Mouse (Mus musculus): ENCODE measurements around the gene Hcst. TPM values are rescaled to one million over a fixed set of nuclear protein-coding genes. Genes with fewer than 3 reads are reported as not detected.

Gene Hcst
- polyA plus RNA-seq, 1 experiment from 2014 or later, result 0.58 TPM

DNA sequence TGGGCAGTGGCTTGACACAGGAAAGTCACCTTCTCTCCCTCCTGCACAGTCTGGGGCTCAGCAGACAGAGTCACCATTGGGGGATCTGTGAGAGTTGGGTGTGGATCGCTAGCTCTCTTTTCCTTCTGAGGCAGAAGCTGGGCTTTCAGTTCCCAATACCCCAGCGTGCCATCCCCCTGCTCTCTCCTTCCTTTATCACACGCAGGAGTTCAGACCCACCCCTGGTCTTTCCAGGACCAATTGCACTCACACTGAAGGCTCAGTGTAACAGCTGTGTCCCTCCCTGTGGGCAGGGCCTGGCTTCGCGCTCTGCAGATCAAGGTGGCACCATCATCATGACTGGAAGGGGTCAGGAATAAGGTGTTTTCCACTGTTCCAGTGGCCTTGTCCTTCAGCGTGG is 34.6 kb upstream of the Hcst start:
- no peak overlapping the region for H3K4me2 ChIP-seq (ENCODE audit: low read length)

DNA sequence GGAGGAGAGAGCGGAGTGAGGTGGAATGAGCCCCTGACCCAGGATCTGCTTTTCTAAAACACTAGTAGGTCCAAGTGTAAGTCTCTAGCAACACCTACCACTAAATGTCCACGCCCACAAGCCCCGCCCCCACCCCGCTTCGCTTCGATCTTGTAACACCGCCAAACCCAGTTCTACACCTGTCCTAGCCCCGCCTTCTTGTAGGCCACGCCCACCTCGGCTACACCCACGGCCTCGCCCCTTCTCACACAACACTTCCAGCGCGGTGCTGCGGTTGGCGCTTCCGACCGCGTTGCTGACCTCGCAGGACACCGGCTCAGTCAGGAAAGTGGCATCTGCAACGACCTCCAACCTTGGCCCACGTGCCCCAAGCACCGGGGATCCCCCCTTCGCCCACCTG is 34.1 kb upstream of the Hcst start:
- H3K36me3 ChIP-seq (ENCODE audit: control insufficient read depth, insufficient read depth, low read length), result no peaks in the 10 kb centered on the region
- H3K9me3 ChIP-seq (ENCODE audit: control insufficient read depth, low read length), result no peaks in the 10 kb centered on the region
- peaks cover 24% of the 10 kb centered on the region for H3K4me1 ChIP-seq (ENCODE audit: control insufficient read depth, insufficient read depth, low read length)
- no peak overlapping the region for H3K4me3 ChIP-seq (replicated peaks; ENCODE audit: low read depth, low read length)
- H3K4me2 ChIP-seq (ENCODE audit: low read length), result peak overlapping the region; percentile 31
- 3% methylated on average over 25 of the region's 25 CpGs for WGBS
- no peak overlapping the region for H3K27ac ChIP-seq (replicated peaks; ENCODE audit: low read depth, low read length)
- ATAC-seq (ENCODE audit: low FRiP score, low TSS enrichment) (no peak), DNase-seq (peak; percentile 17)
- no peak overlapping the region for H3K9ac ChIP-seq (replicated peaks; ENCODE audit: low read length)
- peaks cover 42% of the 10 kb centered on the region for H3K27me3 ChIP-seq (ENCODE audit: control insufficient read depth, insufficient read depth, low read length)

More for the DNA sequence above, 34.6 kb upstream of the Hcst start:
- H3K36me3 ChIP-seq (ENCODE audit: control insufficient read depth, insufficient read depth, low read length), result no peaks in the 10 kb centered on the region
- 12% methylated on average over 6 of the region's 6 CpGs for WGBS
- H3K4me3 ChIP-seq (replicated peaks; ENCODE audit: low read depth, low read length), result no peak overlapping the region
- peaks cover 24% of the 10 kb centered on the region for H3K4me1 ChIP-seq (ENCODE audit: control insufficient read depth, insufficient read depth, low read length)
- no peak overlapping the region for H3K9ac ChIP-seq (replicated peaks; ENCODE audit: low read length)
- no peak overlapping the region for H3K27ac ChIP-seq (replicated peaks; ENCODE audit: low read depth, low read length)
- DNase-seq, result no peak
- H3K9me3 ChIP-seq (ENCODE audit: control insufficient read depth, low read length), result no peaks in the 10 kb centered on the region
- H3K27me3 ChIP-seq (ENCODE audit: control insufficient read depth, insufficient read depth, low read length), result peaks cover 44% of the 10 kb centered on the region
- no peak for ATAC-seq (ENCODE audit: low FRiP score, low TSS enrichment)

DNA sequence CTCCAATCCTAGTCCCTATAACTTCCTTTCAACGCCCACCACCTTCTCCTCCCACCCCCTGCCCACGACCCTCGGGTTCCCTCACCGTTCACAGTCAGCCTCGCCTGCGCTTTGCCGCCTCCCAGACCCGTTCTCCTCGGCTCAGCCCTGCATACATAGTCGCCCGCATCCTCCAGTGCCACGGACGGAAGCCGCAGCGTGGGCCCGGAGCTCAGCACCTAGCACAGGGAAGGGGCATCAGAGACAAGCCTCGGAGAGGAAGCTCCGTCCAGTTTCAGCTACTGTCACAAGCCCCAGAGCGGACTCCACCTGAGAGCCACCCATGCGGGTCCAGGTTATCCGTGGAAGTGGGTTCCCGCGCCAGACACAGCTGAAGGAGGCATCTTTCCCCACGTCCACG is 33.7 kb upstream of the Hcst start:
- H3K9ac ChIP-seq (replicated peaks; ENCODE audit: low read length), result no peak overlapping the region
- no peaks in the 10 kb centered on the region for H3K9me3 ChIP-seq (ENCODE audit: control insufficient read depth, low read length)
- 14% methylated on average over 25 of the region's 25 CpGs for WGBS
- no peak overlapping the region for H3K27ac ChIP-seq (replicated peaks; ENCODE audit: low read depth, low read length)
- ATAC-seq (ENCODE audit: low FRiP score, low TSS enrichment) (no peak), DNase-seq (no peak)
- peak overlapping the region; percentile 31 for H3K4me2 ChIP-seq (ENCODE audit: low read length)
- no peaks in the 10 kb centered on the region for H3K36me3 ChIP-seq (ENCODE audit: control insufficient read depth, insufficient read depth, low read length)
- H3K4me1 ChIP-seq (ENCODE audit: control insufficient read depth, insufficient read depth, low read length), result peaks cover 20% of the 10 kb centered on the region
- no peak overlapping the region for H3K4me3 ChIP-seq (replicated peaks; ENCODE audit: low read depth, low read length)
- peaks cover 42% of the 10 kb centered on the region for H3K27me3 ChIP-seq (ENCODE audit: control insufficient read depth, insufficient read depth, low read length)

DNA sequence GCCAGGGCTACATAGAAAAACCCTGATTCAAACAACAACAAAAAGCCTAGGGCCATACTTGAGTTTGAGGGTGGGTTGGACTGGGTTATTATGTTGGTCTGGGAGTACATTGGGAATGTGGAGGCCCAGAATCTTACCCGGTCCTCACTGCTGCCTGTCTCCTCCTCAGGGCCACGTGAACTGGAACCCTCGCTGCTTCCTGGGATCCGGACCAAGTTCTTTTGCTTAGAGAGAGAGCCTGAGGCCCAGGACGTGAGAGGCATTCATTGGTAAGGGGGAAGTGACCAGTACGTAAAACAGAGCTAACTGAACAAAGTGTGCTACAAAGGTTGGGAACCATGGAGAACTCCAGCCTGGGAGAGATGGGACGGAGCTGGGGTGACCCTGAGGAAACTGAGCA is 30.6 kb upstream of the Hcst start:
- Histone ChIP-seq H3K4me1 (ENCODE audit: control insufficient read depth, insufficient read depth, low read length) (peaks cover 5% of the 10 kb centered on the region; the same call in 1 of the 2 replicates), H3K36me3 (ENCODE audit: control insufficient read depth, insufficient read depth, low read length) (no peaks in the 10 kb centered on the region), H3K9ac (replicated peaks; ENCODE audit: low read length) (no peak overlapping the region), H3K27ac (replicated peaks; ENCODE audit: low read depth, low read length) (no peak overlapping the region), H3K4me3 (replicated peaks; ENCODE audit: low read depth, low read length) (no peak overlapping the region), H3K27me3 (ENCODE audit: control insufficient read depth, insufficient read depth, low read length) (peaks cover 26% of the 10 kb centered on the region), H3K9me3 (ENCODE audit: control insufficient read depth, low read length) (no peaks in the 10 kb centered on the region), H3K4me2 (ENCODE audit: low read length) (no peak overlapping the region)
- ATAC-seq (ENCODE audit: low FRiP score, low TSS enrichment) (no peak), DNase-seq (no peak)
- WGBS, result 82% methylated on average over 7 of the region's 7 CpGs

DNA sequence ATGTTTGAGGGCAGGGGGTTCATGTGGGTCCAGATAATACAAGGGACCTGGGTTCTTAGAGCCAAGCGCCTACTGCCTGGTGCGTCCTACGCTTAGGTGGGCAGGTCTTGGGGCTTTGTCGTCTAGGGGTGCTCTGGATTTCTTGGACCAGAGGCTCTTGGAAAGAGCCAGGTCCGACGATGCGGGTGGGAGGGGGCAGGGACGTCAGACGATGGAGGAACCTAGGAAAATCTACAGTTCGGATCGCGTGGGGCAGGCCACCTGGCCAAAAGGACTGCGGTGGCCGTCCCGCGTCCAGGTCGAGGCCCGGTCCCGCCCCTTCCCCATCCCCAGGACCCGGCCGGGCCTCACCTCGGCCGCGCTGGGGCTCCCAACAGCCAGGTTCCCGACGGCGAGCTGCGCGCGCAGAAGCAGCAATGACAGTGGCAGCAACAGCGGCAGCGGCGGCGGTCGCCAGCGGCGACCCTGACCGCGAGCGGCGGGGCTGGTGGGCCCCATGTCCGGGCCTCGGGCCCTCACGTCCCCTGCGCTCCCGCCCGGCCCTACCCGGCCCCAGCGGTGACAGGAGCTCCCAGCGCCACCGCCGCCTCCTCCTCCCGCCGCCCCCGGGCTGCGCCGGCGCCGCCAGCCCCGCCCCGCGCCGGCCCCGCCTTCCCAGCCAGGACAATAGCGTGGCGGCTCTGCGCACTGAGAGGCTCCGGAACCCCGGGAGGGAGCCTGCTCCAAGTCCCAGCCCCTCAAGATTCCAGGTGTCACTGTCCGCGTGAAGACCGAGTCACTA is 25.5 kb upstream of the Hcst start, which contains the start of gene Aplp1:
TSS of gene Aplp1 (minus strand) at position 565 of the 781 bp plus-strand sequence.
- peak within 1 kb of the TSS; percentile 86 for H3K4me3 ChIP-seq (replicated peaks; ENCODE audit: low read depth, low read length)
- H3K27me3 ChIP-seq (ENCODE audit: control insufficient read depth, insufficient read depth, low read length), result no peaks in the 10 kb centered on the region
- peak within 1 kb of the TSS; percentile 98 for H3K27ac ChIP-seq (replicated peaks; ENCODE audit: low read depth, low read length)
- H3K9me3 ChIP-seq (ENCODE audit: control insufficient read depth, low read length), result no peaks in the 10 kb centered on the region
- DNase-seq (peak; percentile 92), ATAC-seq (ENCODE audit: low FRiP score, low TSS enrichment) (peak; percentile 87)
- WGBS, result under 1% methylated on average over 62 of the region's 72 CpGs
- peak within 1 kb of the TSS; percentile 99 for H3K9ac ChIP-seq (replicated peaks; ENCODE audit: low read length)
- H3K4me1 ChIP-seq (ENCODE audit: control insufficient read depth, insufficient read depth, low read length), result peaks cover 7% of the 10 kb centered on the region; the same call in 1 of the 2 replicates
- H3K4me2 ChIP-seq (ENCODE audit: low read length), result peak within 1 kb of the TSS; percentile 90
- H3K36me3 ChIP-seq (ENCODE audit: control insufficient read depth, insufficient read depth, low read length), result peaks cover 31% of the 10 kb centered on the region

DNA sequence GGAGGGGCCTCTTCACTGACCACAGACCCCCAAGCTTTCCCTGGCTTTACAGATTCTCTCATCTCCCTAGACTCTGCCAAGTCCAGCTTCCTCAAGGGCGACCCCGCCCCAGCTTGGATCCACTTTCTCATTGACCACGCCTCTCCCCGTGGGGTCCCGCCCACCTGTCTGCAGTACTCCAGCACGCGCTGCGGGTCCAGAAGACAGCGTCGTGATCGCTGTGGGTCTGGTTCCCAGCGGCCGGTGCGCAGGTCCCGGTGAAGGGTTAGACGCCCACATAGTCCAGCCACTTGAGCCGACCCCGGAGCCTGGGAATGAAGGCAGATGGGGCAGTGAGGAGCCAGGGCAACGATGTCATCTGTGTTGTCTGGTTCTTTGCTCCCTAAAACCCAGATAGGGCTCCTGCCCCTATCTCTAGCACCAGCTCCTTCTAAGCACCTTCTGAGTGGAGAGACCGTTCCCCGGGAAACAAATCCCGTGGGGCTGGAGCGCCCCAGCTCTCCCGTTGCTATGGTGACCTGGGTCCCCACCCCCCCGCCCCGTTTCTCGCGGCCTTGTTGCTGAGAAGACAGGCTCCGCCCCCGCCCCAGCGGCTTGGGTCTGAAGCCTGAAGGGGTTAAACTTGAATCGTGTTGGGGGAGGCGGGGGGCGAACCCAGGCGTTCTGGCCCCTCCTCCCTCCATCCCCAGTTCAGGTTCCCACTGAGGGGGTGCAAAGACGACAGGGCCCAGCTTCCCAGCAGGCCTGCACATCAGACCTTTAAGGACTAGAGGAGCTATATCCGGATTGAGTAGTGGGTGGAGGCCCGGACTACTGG is 24.7 kb upstream of the Hcst start:
- Histone ChIP-seq H3K27ac (replicated peaks; ENCODE audit: low read depth, low read length) (peak overlapping the region; percentile 98), H3K4me3 (replicated peaks; ENCODE audit: low read depth, low read length) (peak overlapping the region; percentile 86), H3K9ac (replicated peaks; ENCODE audit: low read length) (peak overlapping the region; percentile 99), H3K4me2 (ENCODE audit: low read length) (peak overlapping the region; percentile 90), H3K4me1 (ENCODE audit: control insufficient read depth, insufficient read depth, low read length) (peaks cover 7% of the 10 kb centered on the region; the same call in 1 of the 2 replicates), H3K27me3 (ENCODE audit: control insufficient read depth, insufficient read depth, low read length) (no peaks in the 10 kb centered on the region), H3K9me3 (ENCODE audit: control insufficient read depth, low read length) (no peaks in the 10 kb centered on the region), H3K36me3 (ENCODE audit: control insufficient read depth, insufficient read depth, low read length) (peaks cover 39% of the 10 kb centered on the region)
- ATAC-seq (ENCODE audit: low FRiP score, low TSS enrichment) (peak; percentile 66), DNase-seq (peak; percentile 95)
- WGBS, result under 1% methylated on average over 37 of the region's 38 CpGs

DNA sequence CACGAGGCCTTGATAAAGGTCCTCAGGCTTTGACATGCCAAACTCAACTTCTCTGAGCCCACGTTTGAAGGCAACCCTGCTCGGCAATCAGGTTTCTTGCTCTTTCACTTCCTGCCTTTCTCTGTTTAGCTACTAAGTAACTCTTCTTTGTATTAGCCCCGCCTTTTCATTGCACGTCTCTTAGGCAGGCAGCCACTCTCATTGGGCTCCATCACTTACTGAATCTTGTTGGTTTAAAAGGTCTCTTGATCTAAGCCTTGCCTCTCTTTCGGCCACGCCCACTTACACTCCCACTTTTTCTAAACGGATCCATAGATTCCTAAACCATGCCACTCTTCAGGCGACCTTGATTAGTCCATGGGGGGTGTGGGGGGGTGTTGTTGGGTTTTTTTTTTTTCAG is 24.0 kb upstream of the Hcst start:
- H3K36me3 ChIP-seq (ENCODE audit: control insufficient read depth, insufficient read depth, low read length), result peaks cover 46% of the 10 kb centered on the region
- WGBS, result 15% methylated on average over 9 of the region's 9 CpGs
- DNase-seq, result peak; percentile 58
- H3K4me3 ChIP-seq (replicated peaks; ENCODE audit: low read depth, low read length), result peak overlapping the region; percentile 86
- H3K4me2 ChIP-seq (ENCODE audit: low read length), result peak overlapping the region; percentile 90
- no peaks in the 10 kb centered on the region for H3K9me3 ChIP-seq (ENCODE audit: control insufficient read depth, low read length)
- H3K27ac ChIP-seq (replicated peaks; ENCODE audit: low read depth, low read length), result peak overlapping the region; percentile 98; the same call in 1 of the 2 replicates
- peaks cover 7% of the 10 kb centered on the region; the same call in 1 of the 2 replicates for H3K4me1 ChIP-seq (ENCODE audit: control insufficient read depth, insufficient read depth, low read length)
- no peak for ATAC-seq (ENCODE audit: low FRiP score, low TSS enrichment)
- H3K27me3 ChIP-seq (ENCODE audit: control insufficient read depth, insufficient read depth, low read length), result no peaks in the 10 kb centered on the region
- H3K9ac ChIP-seq (replicated peaks; ENCODE audit: low read length), result peak overlapping the region; percentile 99

DNA sequence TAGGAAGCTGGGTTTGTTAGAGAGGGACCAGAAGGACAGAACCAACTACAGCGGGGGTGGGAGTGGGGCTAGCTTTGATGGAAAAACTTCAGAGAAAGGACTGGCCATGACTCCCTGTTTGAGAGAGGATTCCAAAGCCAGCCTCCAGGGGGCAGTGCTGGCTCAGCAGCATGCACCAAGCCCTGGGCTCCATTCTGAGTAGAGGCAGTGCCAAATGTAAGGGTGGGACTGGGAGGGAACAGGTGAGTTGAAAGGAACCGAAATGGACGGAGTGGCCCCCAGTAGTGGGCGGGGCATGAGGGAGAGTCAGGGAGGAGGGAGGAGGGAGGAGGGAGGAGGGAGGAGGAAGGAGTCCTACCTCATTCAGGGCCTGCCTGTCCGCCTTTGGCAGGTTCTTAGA is 21.0 kb upstream of the Hcst start:
- H3K9ac ChIP-seq (replicated peaks; ENCODE audit: low read length), result no peak overlapping the region
- H3K4me3 ChIP-seq (replicated peaks; ENCODE audit: low read depth, low read length), result no peak overlapping the region
- peak; percentile 82 for DNase-seq
- peaks cover 2% of the 10 kb centered on the region; the same call in 1 of the 2 replicates for H3K4me1 ChIP-seq (ENCODE audit: control insufficient read depth, insufficient read depth, low read length)
- H3K4me2 ChIP-seq (ENCODE audit: low read length), result no peak overlapping the region
- no peaks in the 10 kb centered on the region for H3K27me3 ChIP-seq (ENCODE audit: control insufficient read depth, insufficient read depth, low read length)
- no peak overlapping the region for H3K27ac ChIP-seq (replicated peaks; ENCODE audit: low read depth, low read length)
- WGBS, result 17% methylated on average over 5 of the region's 5 CpGs
- no peaks in the 10 kb centered on the region for H3K9me3 ChIP-seq (ENCODE audit: control insufficient read depth, low read length)
- peaks cover 73% of the 10 kb centered on the region for H3K36me3 ChIP-seq (ENCODE audit: control insufficient read depth, insufficient read depth, low read length)
- no peak for ATAC-seq (ENCODE audit: low FRiP score, low TSS enrichment)
